Comparison of ENCODE assay signal across 9 mouse cellular contexts in the genomic region with DNA sequence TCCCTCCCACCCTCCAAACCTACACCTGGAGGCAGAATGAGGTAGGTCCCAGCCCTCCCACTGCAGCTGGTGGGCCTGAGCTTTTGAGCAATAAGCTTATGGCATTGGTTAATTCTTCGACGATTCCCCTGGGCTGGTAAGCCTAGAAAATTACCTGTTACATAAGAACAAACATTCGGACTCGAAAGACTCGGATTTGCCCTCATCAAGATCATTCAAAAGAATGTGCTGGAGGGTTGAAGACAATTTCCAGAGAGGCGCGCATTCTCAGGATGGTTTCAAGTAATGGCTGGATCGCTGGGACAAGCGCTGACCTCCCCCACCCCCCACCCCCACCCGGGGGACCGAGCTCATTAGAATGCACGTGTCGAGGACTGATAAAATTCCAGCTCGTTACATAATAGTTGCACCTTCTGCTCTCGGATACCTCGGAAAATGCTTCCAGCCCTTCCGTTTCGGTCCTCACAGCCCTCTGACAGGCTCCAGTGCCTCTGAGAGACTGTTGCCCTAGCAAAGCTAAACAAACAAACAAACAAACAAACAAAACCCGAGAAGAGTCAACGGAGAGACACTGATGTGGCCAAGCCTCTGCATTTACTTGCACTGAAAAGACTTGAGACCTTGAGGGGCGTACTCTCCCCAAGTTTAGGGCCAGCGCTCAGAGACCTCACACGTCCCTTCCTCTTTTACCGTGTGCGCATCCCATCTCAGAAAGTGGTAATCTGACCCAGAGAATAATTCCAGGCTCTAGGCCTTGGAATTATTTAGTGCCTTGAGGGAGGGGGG.
DNase-seq lines count a peak whose midpoint lies in the region; ATAC-seq and TF ChIP-seq lines count a peak whose summit lies in the region.
"Had no signal": no experiment of that assay in that cellular context is flagged by ENCODE, and none has a peak within 500 bp of the region (broad histone marks: within the 10 kb centered on the region; RNA-seq: fewer than 3 reads in every experiment).

No protein-coding gene starts in this region.

- 0 out of 2 replicates have a peak, but pooled peaks cover 3% of the 10 kb centered on the region for H3K27me3 ChIP-seq in embryonic facial prominence, embryonic 15.5 days
- H3K27me3 ChIP-seq in intestine, postnatal 0 days (replicated peaks; ENCODE audit: control insufficient read depth, insufficient read depth, low read length) = no peaks in the 10 kb centered on the region
- H3K27me3 ChIP-seq in neural tube, embryonic 13.5 days = peaks cover 11% of the 10 kb centered on the region
- H3K27me3 ChIP-seq: CH12.LX had no signal

- no peaks in the 10 kb centered on the region for H3K9me3 ChIP-seq in embryonic facial prominence, embryonic 15.5 days (replicated peaks)
- no peaks in the 10 kb centered on the region for H3K9me3 ChIP-seq in intestine, postnatal 0 days (ENCODE audit: control insufficient read depth)
- H3K9me3 ChIP-seq in neural tube, embryonic 13.5 days = no peaks in the 10 kb centered on the region

- peak overlapping the region; percentile 42 for H3K4me2 ChIP-seq in embryonic facial prominence, embryonic 15.5 days (replicated peaks)
- 0 out of 2 replicates have a peak overlapping the region, but pooled peaks have one; percentile 24 for H3K4me2 ChIP-seq in intestine, postnatal 0 days (replicated peaks; ENCODE audit: low read depth)
- peak overlapping the region; percentile 55 for H3K4me2 ChIP-seq in neural tube, embryonic 13.5 days

- no peaks in the 10 kb centered on the region for H3K36me3 ChIP-seq in embryonic facial prominence, embryonic 15.5 days
- H3K36me3 ChIP-seq in intestine, postnatal 0 days (ENCODE audit: control insufficient read depth, insufficient read depth) = no peaks in the 10 kb centered on the region
- H3K36me3 ChIP-seq in neural tube, embryonic 13.5 days = no peaks in the 10 kb centered on the region

- H3K4me1 ChIP-seq in embryonic facial prominence, embryonic 15.5 days = peaks cover 10% of the 10 kb centered on the region; the same call in 1 of the 2 replicates
- no peaks in the 10 kb centered on the region for H3K4me1 ChIP-seq in intestine, postnatal 0 days (replicated peaks; ENCODE audit: control insufficient read depth, insufficient read depth, low read length)
- peaks cover 17% of the 10 kb centered on the region for H3K4me1 ChIP-seq in neural tube, embryonic 13.5 days (replicated peaks)

- H3K9ac ChIP-seq in embryonic facial prominence, embryonic 15.5 days = no peak overlapping the region
- H3K9ac ChIP-seq in intestine, postnatal 0 days (ENCODE audit: low read depth, low read length) = no peak overlapping the region
- H3K9ac ChIP-seq in neural tube, embryonic 13.5 days = peak overlapping the region; percentile 58

- TF ChIP-seq CTCF in intestine, postnatal 0 days (IDR thresholded peaks at IDR 0.05; ENCODE audit: low read depth) = no peak

- peak overlapping the region; percentile 11 for H3K4me3 ChIP-seq in embryonic facial prominence, embryonic 15.5 days (replicated peaks)
- H3K4me3 ChIP-seq in intestine, postnatal 0 days (ENCODE audit: low read depth, low read length) = no peak overlapping the region
- H3K4me3 ChIP-seq in neural tube, embryonic 13.5 days = peak overlapping the region; percentile 27

- peak; percentile 19 for DNase-seq in kidney, adult 9 months
- DNase-seq in kidney, postnatal 4 days = no peak
- DNase-seq in thymus, postnatal 0 days (ENCODE audit: low spot score) = no peak
- no peak for DNase-seq in cerebellum, adult 11-12 months
- DNase-seq in left cerebral cortex, postnatal 14 days (ENCODE audit: low spot score in 2 of 2) = no peak

- intact Hi-C loops in left cerebral cortex, postnatal 14 days (cut with DNase I) = no loop called here

- H3K27ac ChIP-seq in embryonic facial prominence, embryonic 15.5 days (replicated peaks) = no peak overlapping the region
- no peak overlapping the region for H3K27ac ChIP-seq in intestine, postnatal 0 days (ENCODE audit: low read depth, low read length)
- H3K27ac ChIP-seq in neural tube, embryonic 13.5 days (replicated peaks) = no peak overlapping the region

- no peak for ATAC-seq in embryonic facial prominence, embryonic 15.5 days (ENCODE audit: insufficient number of reproducible peaks, low FRiP score, low TSS enrichment, low read depth)
- no peak for ATAC-seq in intestine, postnatal 0 days
- ATAC-seq in neural tube, embryonic 13.5 days (ENCODE audit: low read depth) = no peak

- 6% methylated on average over 25 of the region's 25 CpGs for WGBS in embryonic facial prominence, embryonic 15.5 days
- WGBS in intestine, postnatal 0 days = 28% methylated on average over 25 of the region's 25 CpGs
- WGBS in neural tube, embryonic 13.5 days = 5% methylated on average over 25 of the region's 25 CpGs
